Mouse (Mus musculus): ENCODE measurements around the gene Snx14. TPM values are rescaled to one million over a fixed set of nuclear protein-coding genes. Genes with fewer than 3 reads are reported as not detected.
"Not testable (repeated sequence)": the region's sequence is repeated elsewhere in the genome, so short reads cannot be mapped to it uniquely, and the experiment has no call there.

Gene Snx14
- total RNA-seq (2015; ENCODE audit: low replicate concordance) = 20.2 and 33.1 TPM in 2 replicates
- 17.8 and 21.6 TPM in 2 replicates for total RNA-seq (2017; ENCODE audit: low replicate concordance)

- peak; percentile 95 for ATAC-seq (replicated peaks; ENCODE audit: low FRiP score, poor library complexity, severe bottlenecking)
Observed at GRCm38 (mm10) chr9:88438555-88439237, at the start of gene Snx14. Gene Snx14, minus strand, starts transcription at chr9:88438958.

DNA sequence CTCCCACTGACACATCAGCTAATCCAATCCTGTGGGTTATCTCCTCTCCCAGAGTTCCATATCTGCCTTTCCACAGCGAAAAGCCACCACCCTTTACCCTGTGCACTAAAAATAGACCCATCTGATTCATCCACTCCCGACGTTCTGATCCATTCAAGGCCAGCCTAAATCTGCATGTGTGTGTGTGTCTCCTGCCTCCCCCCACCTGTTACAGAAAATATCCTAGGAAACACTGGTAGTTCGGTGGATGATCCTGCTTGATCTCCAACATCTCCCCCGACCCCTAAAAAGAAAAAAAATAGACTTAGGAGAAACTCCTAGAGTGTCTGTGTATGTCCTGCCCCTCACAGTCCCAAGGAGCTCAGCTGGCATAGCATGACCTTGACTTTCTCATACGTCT is 45.8 kb upstream of the Snx14 start:
- ATAC-seq (replicated peaks; ENCODE audit: low FRiP score, poor library complexity, severe bottlenecking) = no peak

GRCm38 (mm10) chr9:88482829-88483396 is 44.2 kb upstream of the Snx14 start:
- ATAC-seq (replicated peaks; ENCODE audit: low FRiP score, poor library complexity, severe bottlenecking) = 0 out of 2 replicates have a peak, but pooled peaks have one; percentile 2

GRCm38 (mm10) chr9:88482230-88482828 is 43.6 kb upstream of the Snx14 start, which contains the start of gene Syncrip:
Gene Syncrip, minus strand, starts transcription at chr9:88482574.
- peak; percentile 87 for ATAC-seq (replicated peaks; ENCODE audit: low FRiP score, poor library complexity, severe bottlenecking)

DNA sequence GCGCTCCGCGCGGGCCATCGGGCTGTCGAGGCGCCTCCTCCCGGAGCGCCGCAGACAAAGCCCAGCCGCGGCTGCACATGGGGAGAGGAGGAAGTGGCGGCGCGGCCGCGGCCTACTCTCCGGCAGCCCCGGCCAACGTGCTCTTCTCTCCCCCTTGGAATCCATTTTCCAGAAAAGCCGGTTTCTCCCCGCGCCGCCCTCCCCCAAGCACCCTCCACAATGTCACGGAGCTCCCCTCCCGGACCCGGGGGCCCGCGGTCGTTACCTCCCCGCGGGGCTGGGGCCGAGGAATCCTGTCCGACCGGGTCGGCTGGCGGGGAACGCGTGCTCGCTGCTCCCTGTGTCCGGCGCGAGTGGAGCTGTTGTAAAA is 43.0 kb upstream of the Snx14 start:
- ATAC-seq (replicated peaks; ENCODE audit: low FRiP score, poor library complexity, severe bottlenecking) = no peak

GRCm38 (mm10) chr9:88481061-88481790 is 42.5 kb upstream of the Snx14 start:
- peak; percentile 68 for ATAC-seq (replicated peaks; ENCODE audit: low FRiP score, poor library complexity, severe bottlenecking)

- ATAC-seq (replicated peaks; ENCODE audit: low FRiP score, poor library complexity, severe bottlenecking) = no peak
Observed at GRCm38 (mm10) chr9:88480120-88480519, 41.4 kb upstream of the Snx14 start.

GRCm38 (mm10) chr9:88476138-88476537 is 37.4 kb upstream of the Snx14 start:
- no peak for ATAC-seq (replicated peaks; ENCODE audit: low FRiP score, poor library complexity, severe bottlenecking)

DNA sequence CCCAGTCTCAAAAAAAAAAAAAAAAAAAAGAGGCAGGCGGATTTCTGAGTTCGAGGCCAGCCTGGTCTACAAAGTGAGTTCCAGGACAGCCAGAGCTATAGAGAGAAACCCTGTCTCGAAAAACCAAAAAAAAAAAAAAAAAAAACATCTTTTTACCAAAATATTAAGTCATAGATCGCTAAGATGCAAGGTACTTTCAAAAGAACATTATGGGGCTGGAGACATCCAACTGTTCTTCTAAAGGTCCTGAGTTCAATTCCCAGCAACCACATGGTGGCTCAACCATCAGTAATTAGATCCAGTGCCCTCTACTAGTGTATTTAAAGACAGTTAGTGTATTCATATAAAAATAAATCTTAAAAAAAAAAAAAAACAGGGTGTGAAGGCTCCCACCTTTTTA is 22.3 kb upstream of the Snx14 start:
- not testable (repeated sequence) for ATAC-seq (replicated peaks; ENCODE audit: low FRiP score, poor library complexity, severe bottlenecking)

DNA sequence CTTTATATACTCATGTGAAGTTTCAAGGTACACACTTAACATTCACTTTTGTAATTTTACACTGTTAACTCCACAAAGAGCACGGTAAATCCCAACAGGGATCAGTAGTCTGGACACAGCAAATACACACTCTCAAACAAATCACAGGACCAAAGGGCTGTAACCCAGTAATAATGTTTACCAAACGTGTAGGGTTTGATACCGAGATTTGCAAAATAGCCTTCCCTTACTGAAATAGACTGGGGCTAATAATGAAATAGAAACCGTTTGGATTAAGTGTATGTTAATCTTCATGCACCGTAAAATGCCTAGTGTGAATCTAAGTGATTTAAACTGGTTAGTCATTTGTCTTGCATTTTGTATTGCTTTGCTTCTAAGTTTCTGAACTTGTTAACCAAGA is 1.2 kb upstream of the Snx14 start:
- ATAC-seq (replicated peaks; ENCODE audit: low FRiP score, poor library complexity, severe bottlenecking) = no peak

- ATAC-seq (replicated peaks; ENCODE audit: low FRiP score, poor library complexity, severe bottlenecking) = no peak
Observed at GRCm38 (mm10) chr9:88439238-88439600, 461 bp upstream of the Snx14 start.

- peak; percentile 58 for ATAC-seq (replicated peaks; ENCODE audit: low FRiP score, poor library complexity, severe bottlenecking)
Observed at GRCm38 (mm10) chr9:88438237-88438554, 562 bp downstream of the Snx14 start.

- no peak for ATAC-seq (replicated peaks; ENCODE audit: low FRiP score, poor library complexity, severe bottlenecking)
Observed at GRCm38 (mm10) chr9:88437342-88438236, 1.2 kb downstream of the Snx14 start.

GRCm38 (mm10) chr9:88424356-88424755 is 14.4 kb downstream of the Snx14 start:
- no peak for ATAC-seq (replicated peaks; ENCODE audit: low FRiP score, poor library complexity, severe bottlenecking)

DNA sequence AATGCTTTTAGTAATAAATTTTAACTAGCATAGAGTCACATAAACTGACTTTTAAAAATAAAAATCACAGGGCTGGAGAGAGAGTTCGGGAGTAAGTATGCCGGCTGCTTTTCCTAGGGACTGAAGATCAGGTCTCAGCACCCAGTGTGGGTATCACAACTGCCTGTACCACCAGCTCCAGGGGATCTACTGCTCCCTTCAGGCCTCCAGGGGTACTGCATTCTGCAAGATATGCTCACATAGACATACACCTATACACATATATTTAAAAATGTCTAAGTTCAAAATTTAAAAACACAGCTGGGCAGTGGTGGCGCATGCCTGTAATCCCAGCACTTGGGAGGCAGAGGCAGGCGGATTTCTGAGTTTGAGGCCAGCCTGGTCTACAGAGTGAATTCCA is 16.3 kb downstream of the Snx14 start:
- no peak for ATAC-seq (replicated peaks; ENCODE audit: low FRiP score, poor library complexity, severe bottlenecking)

- no peak for ATAC-seq (replicated peaks; ENCODE audit: low FRiP score, poor library complexity, severe bottlenecking)
Observed at GRCm38 (mm10) chr9:88416752-88417151, 22.0 kb downstream of the Snx14 start.

- ATAC-seq (replicated peaks; ENCODE audit: low FRiP score, poor library complexity, severe bottlenecking) = no peak
Observed at GRCm38 (mm10) chr9:88409978-88410377, 28.8 kb downstream of the Snx14 start.

DNA sequence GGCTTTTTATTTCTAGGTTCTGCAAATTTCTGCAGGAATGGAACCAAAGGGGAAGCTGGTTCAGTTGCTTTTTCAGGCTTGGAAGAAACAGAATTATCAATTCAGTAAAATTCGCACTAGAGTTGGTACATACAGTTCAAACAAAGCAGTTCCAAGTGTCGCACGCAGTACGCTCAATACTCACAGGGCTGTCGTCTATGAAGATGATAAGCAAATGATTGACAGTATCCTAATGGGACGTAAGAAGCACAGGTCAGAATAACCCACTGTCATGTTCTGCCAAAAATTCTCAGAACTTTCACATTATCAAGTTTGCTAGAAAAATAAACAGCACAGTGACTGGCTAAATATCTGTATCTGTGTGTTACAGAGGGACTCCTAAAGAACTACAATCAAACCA is 34.2 kb downstream of the Snx14 start:
- ATAC-seq (replicated peaks; ENCODE audit: low FRiP score, poor library complexity, severe bottlenecking) = 0 out of 2 replicates have a peak, but pooled peaks have one; percentile 49

GRCm38 (mm10) chr9:88404088-88404487 is 34.7 kb downstream of the Snx14 start:
- peak; percentile 77; the same call in 1 of the 2 replicates for ATAC-seq (replicated peaks; ENCODE audit: low FRiP score, poor library complexity, severe bottlenecking)

DNA sequence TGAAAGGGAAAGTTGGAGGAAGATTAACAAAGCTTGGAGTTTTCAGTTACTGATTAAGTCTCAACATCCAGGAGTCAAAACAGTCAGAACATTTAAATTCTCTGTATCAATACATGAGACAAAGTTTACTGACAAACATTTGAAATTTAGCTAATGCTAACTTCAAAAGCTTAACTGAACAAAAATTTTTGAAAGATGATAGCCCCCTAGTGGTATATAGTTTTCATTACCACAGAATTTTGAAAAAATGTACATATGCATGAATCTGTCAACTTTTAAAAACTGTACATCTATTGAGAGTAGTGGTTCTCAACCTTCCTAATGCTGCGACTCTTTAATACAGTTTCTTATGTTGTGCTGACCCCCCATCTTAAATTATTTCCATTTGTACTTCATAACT is 40.3 kb downstream of the Snx14 start:
- ATAC-seq (replicated peaks; ENCODE audit: low FRiP score, poor library complexity, severe bottlenecking) = no peak

All from erythroid progenitor cell, adult 5-6 weeks (primary cell).